Mouse (Mus musculus) ES-E14 (cell line): ENCODE data around the gene Ttc12.

ENCODE experiments used
- CHD2 ChIP-seq: IDR thresholded peaks from 2 replicates; pipeline ENCODE4 v1.6.1; 2014; ENCODE audit warnings: mild to moderate bottlenecking, low read depth, low read length, inconsistent platforms
- MAFK ChIP-seq: IDR thresholded peaks from 2 replicates; pipeline ENCODE4 v1.6.1; 2014; ENCODE audit warnings: mild to moderate bottlenecking, low read depth, low read length, inconsistent platforms; ENCODE audit not compliant: insufficient read depth

GRCm38 (mm10) chr9:49486805-49487656 is 1.0 kb upstream of the Ttc12 start:
- no peak for TF ChIP-seq MAFK
- no peak for TF ChIP-seq CHD2
